ENCODE assay signal across 8 mouse cellular contexts in genomic region chr17:12790353-12791078, GRCm38 (mm10). TPM values are rescaled to one million over a fixed set of nuclear protein-coding genes. Genes with fewer than 3 reads are reported as not detected.
DNase-seq lines count a peak whose midpoint lies in the region; ATAC-seq and TF ChIP-seq lines count a peak whose summit lies in the region.

No protein-coding gene starts in this region.

- DNase-seq in kidney, adult 2 months = peak; percentile 49
- no peak for DNase-seq in kidney, adult 18-20 months
- DNase-seq in forelimb bud, embryonic 11.5 days (ENCODE audit: low read depth, low spot score) = peak; percentile 84
- peak; percentile 34 for DNase-seq in kidney, postnatal 10 days
- DNase-seq in spleen, postnatal 4 days (ENCODE audit: low spot score in 2 of 2) = no peak
- no peak for DNase-seq in thymus, postnatal 0 days (ENCODE audit: low spot score)
- DNase-seq in left cerebral cortex, postnatal 25 days (ENCODE audit: low spot score in 2 of 2) = no peak

- no peak overlapping the region for H3K4me3 ChIP-seq in kidney, adult 2 months (ENCODE audit: insufficient read depth, low read depth, low read length)
- H3K4me3 ChIP-seq in midbrain, embryonic 16.5 days (ENCODE audit: low read depth, low read length) = no peak overlapping the region

- TF ChIP-seq POLR2A in kidney, adult 2 months (IDR thresholded peaks at IDR 0.05; ENCODE audit: low read depth, low read length) = no peak

- TF ChIP-seq CTCF in kidney, adult 2 months (conservative IDR thresholded peaks at IDR 0.05; ENCODE audit: insufficient read depth, insufficient read length, low read depth, low read length) = no peak

- peaks cover 25% of the 10 kb centered on the region for H3K4me1 ChIP-seq in kidney, adult 2 months (ENCODE audit: control insufficient read depth, insufficient read depth, low read length)
- peaks cover 14% of the 10 kb centered on the region for H3K4me1 ChIP-seq in midbrain, embryonic 16.5 days (ENCODE audit: control insufficient read depth, insufficient read depth, low read length)

- intact Hi-C loops in left cerebral cortex, postnatal 25 days (cut with DNase I) = no loop called here

- WGBS in kidney, adult 2 months = 28% methylated on average over 10 of the region's 10 CpGs
- WGBS in midbrain, embryonic 16.5 days = 10% methylated on average over 10 of the region's 10 CpGs

- H3K36me3 ChIP-seq in kidney, adult 2 months (ENCODE audit: control insufficient read depth, insufficient read depth, low read length) = no peaks in the 10 kb centered on the region
- H3K36me3 ChIP-seq in midbrain, embryonic 16.5 days (ENCODE audit: control insufficient read depth, insufficient read depth, low read length) = no peaks in the 10 kb centered on the region

- ATAC-seq in midbrain, embryonic 16.5 days = peak; percentile 84

- H3K9me3 ChIP-seq in midbrain, embryonic 16.5 days (replicated peaks; ENCODE audit: control insufficient read depth, low read length, poor library complexity, severe bottlenecking) = no peaks in the 10 kb centered on the region

- H3K27me3 ChIP-seq in kidney, adult 2 months (replicated peaks; ENCODE audit: control insufficient read depth, insufficient read depth, low read length) = no peaks in the 10 kb centered on the region
- no peaks in the 10 kb centered on the region for H3K27me3 ChIP-seq in midbrain, embryonic 16.5 days (ENCODE audit: control insufficient read depth, insufficient read depth, low read depth, low read length)

- peak overlapping the region; percentile 15; the same call in 1 of the 2 replicates for H3K27ac ChIP-seq in kidney, adult 2 months (ENCODE audit: insufficient read depth, low read depth, low read length)
- H3K27ac ChIP-seq in midbrain, embryonic 16.5 days (ENCODE audit: low read length) = peak overlapping the region; percentile 56

- H3K4me2 ChIP-seq in midbrain, embryonic 16.5 days (ENCODE audit: low read length) = no peak overlapping the region

- no peak overlapping the region for H3K9ac ChIP-seq in midbrain, embryonic 16.5 days (ENCODE audit: low read depth, low read length)

RNA-seq across cellular contexts. Expression of gene Igf2r, which starts 21.1 kb away (rescaled TPM):
- polyA plus RNA-seq in kidney, adult 2 months (2012; rRNA removed) = 24.8 and 27.0 TPM in 2 replicates
- polyA plus RNA-seq in midbrain, embryonic 16.5 days (2015; fragmentation: Nextera tagmentation; extraction: Ambion mirVana) = 9.6 and 10.9 TPM in 2 replicates
- polyA plus RNA-seq in thymus, postnatal 0 days (2015; fragmentation: Nextera tagmentation; extraction: Ambion mirVana) = 8.9 and 9.7 TPM in 2 replicates
- 10 to 100 TPM; 28.5 to 29.2 TPM for total RNA-seq in left cerebral cortex, postnatal 25 days (2021)

Comparison
In these comparisons a context has a peak if more than half of its experiments do, and no peak if none do; other contexts are left out.
1. DNase-seq: peak in kidney, adult 2 months (single experiment), forelimb bud, embryonic 11.5 days (single experiment) and kidney, postnatal 10 days (single experiment); none in kidney, adult 18-20 months (single experiment), spleen, postnatal 4 days (0 of 2), thymus, postnatal 0 days (single experiment) and left cerebral cortex, postnatal 25 days (0 of 2).